Mouse (Mus musculus) thymus, adult 2 months (tissue): Measurements from ENCODE around the gene Stoml3. TPM values are rescaled to one million over a fixed set of nuclear protein-coding genes. Genes with fewer than 3 reads are reported as not detected.
A peak's percentile ranks its signal among the peaks of the same experiment; 100 is the strongest.

Experiments
- DNase-seq: peaks from one replicate; pipeline ENCODE4 v3.0.0; 2021
- H3K27ac ChIP-seq: fragments of 200-500 bp; 2 replicates; pipeline ENCODE4 v1.5.1; 2012; ENCODE audit warnings: low read length, control low read depth; ENCODE audit not compliant: control insufficient read depth, insufficient read depth
- H3K27me3 ChIP-seq: fragments of 200-500 bp; 2 replicates; pipeline ENCODE4 v1.6.1; 2012; ENCODE audit warnings: mild to moderate bottlenecking, low read length, moderate library complexity, mixed read lengths; ENCODE audit not compliant: control insufficient read depth, insufficient read depth
- H3K36me3 ChIP-seq: fragments of 200-500 bp; 2 replicates; pipeline ENCODE4 v1.6.1; 2012; ENCODE audit warnings: mild to moderate bottlenecking, low read length, moderate library complexity; ENCODE audit not compliant: control insufficient read depth, insufficient read depth
- H3K4me1 ChIP-seq: fragments of 200-500 bp; replicated peaks from 2 replicates; pipeline ENCODE4 v1.6.1; 2012; ENCODE audit warnings: low read length; ENCODE audit not compliant: control insufficient read depth, insufficient read depth
- H3K4me3 ChIP-seq: fragments of 200-500 bp; 2 replicates; pipeline ENCODE4 v1.5.1; 2012; ENCODE audit warnings: mild to moderate bottlenecking, low read length, control low read depth, moderate library complexity; ENCODE audit not compliant: control insufficient read depth, insufficient read depth
- CTCF ChIP-seq: fragments of 200-500 bp; IDR thresholded peaks from 2 replicates; pipeline ENCODE4 v1.5.1; 2012; ENCODE audit warnings: mild to moderate bottlenecking, control low read depth, low read length, moderate library complexity, borderline replicate concordance; ENCODE audit not compliant: control insufficient read depth, poor library complexity, insufficient read depth; ENCODE audit errors: extremely low read depth
- POLR2A ChIP-seq: fragments of 200-500 bp; IDR thresholded peaks from 2 replicates; pipeline ENCODE4 v1.6.1; 2012; ENCODE audit warnings: mild to moderate bottlenecking, low read length, control low read depth, moderate library complexity; ENCODE audit not compliant: control insufficient read depth, poor library complexity, insufficient read depth; ENCODE audit errors: extremely low read depth
- WGBS: fragments of 180-500 bp; shearing (Covaris S2); methylation state at CpG from one replicate; pipeline ENCODE4 v1.1.7; 2018; 5-methylcytosine and 5-hydroxymethylcytosine counted together
- polyA plus RNA-seq: library from polyadenylated mRNA; depleted of rRNA; stranded (reverse); fragments of >200 nt; gene quantifications from 2 replicates; pipeline ENCODE4 v1.2.3, GENCODE M21; 2012

Gene Stoml3
- polyA plus RNA-seq, 1 experiment: 0.16 TPM

GRCm38 (mm10) chr3:53469650-53470049 lies 18.8 kb upstream of the Stoml3 start:
- TF ChIP-seq POLR2A: no peak
- no peak for TF ChIP-seq CTCF
- Histone ChIP-seq H3K4me3 (no peak overlapping the region), H3K27ac (no peak overlapping the region), H3K36me3 (peaks cover 40% of the 10 kb centered on the region), H3K27me3 (no peaks in the 10 kb centered on the region), H3K4me1 (peaks cover 12% of the 10 kb centered on the region)
- 96% methylated on average over 5 of the region's 5 CpGs for WGBS
- no peak for DNase-seq

GRCm38 (mm10) chr3:53472061-53472460 lies 16.4 kb upstream of the Stoml3 start:
- DNase-seq: no peak
- WGBS: 97% methylated on average over 5 of the region's 5 CpGs
- Histone ChIP-seq H3K4me1 (no peaks in the 10 kb centered on the region), H3K27ac (no peak overlapping the region), H3K36me3 (peaks cover 61% of the 10 kb centered on the region), H3K27me3 (no peaks in the 10 kb centered on the region), H3K4me3 (no peak overlapping the region)
- no peak for TF ChIP-seq POLR2A
- no peak for TF ChIP-seq CTCF

- Histone ChIP-seq H3K27me3 (no peaks in the 10 kb centered on the region), H3K4me3 (no peak overlapping the region), H3K4me1 (no peaks in the 10 kb centered on the region), H3K27ac (no peak overlapping the region), H3K36me3 (peaks cover 77% of the 10 kb centered on the region)
- WGBS: 93% methylated on average over 4 of the region's 4 CpGs
- no peak for DNase-seq
- TF ChIP-seq POLR2A: no peak
- TF ChIP-seq CTCF: no peak
Observed at GRCm38 (mm10) chr3:53474179-53474578, 14.3 kb upstream of the Stoml3 start.

GRCm38 (mm10) chr3:53475889-53476288 lies 12.6 kb upstream of the Stoml3 start:
- Histone ChIP-seq H3K4me1 (no peaks in the 10 kb centered on the region), H3K36me3 (peaks cover 77% of the 10 kb centered on the region), H3K4me3 (no peak overlapping the region), H3K27ac (no peak overlapping the region), H3K27me3 (no peaks in the 10 kb centered on the region)
- WGBS: 78% methylated on average over 6 of the region's 6 CpGs
- TF ChIP-seq POLR2A: no peak
- peak; percentile 16; the same call in 1 of the 2 replicates for TF ChIP-seq CTCF
- peak; percentile 21 for DNase-seq

- peaks cover 68% of the 10 kb centered on the region for H3K36me3 ChIP-seq
- H3K4me3 ChIP-seq: no peak overlapping the region
- no peak for DNase-seq
- H3K4me1 ChIP-seq: no peaks in the 10 kb centered on the region
- TF ChIP-seq POLR2A (no peak), CTCF (no peak)
- no peaks in the 10 kb centered on the region for H3K27me3 ChIP-seq
- WGBS: 93% methylated on average over 17 of the region's 17 CpGs
- H3K27ac ChIP-seq: no peak overlapping the region
Observed at GRCm38 (mm10) chr3:53477468-53477867, 11.0 kb upstream of the Stoml3 start.

- no peak for TF ChIP-seq POLR2A
- TF ChIP-seq CTCF: no peak
- Histone ChIP-seq H3K27me3 (no peaks in the 10 kb centered on the region), H3K36me3 (peaks cover 57% of the 10 kb centered on the region), H3K27ac (no peak overlapping the region), H3K4me1 (no peaks in the 10 kb centered on the region), H3K4me3 (no peak overlapping the region)
- 98% methylated on average over 30 of the region's 30 CpGs for WGBS
- no peak for DNase-seq
Observed at GRCm38 (mm10) chr3:53478419-53479046, 9.9 kb upstream of the Stoml3 start.

GRCm38 (mm10) chr3:53483414-53484059 lies 4.9 kb upstream of the Stoml3 start:
- peaks cover 12% of the 10 kb centered on the region for H3K36me3 ChIP-seq
- H3K27me3 ChIP-seq: no peaks in the 10 kb centered on the region
- no peak overlapping the region for H3K27ac ChIP-seq
- no peak overlapping the region for H3K4me3 ChIP-seq
- 58% methylated on average over 8 of the region's 8 CpGs for WGBS
- TF ChIP-seq CTCF: no peak
- no peak for TF ChIP-seq POLR2A
- no peaks in the 10 kb centered on the region for H3K4me1 ChIP-seq
- DNase-seq: no peak
